Mouse (Mus musculus) ovary, adult 2 months (tissue): ENCODE measurements around the gene Tpm3-rs7. TPM values are rescaled to one million over a fixed set of nuclear protein-coding genes. Genes with fewer than 3 reads are reported as not detected.

ENCODE experiments used
- polyA plus RNA-seq: library from polyadenylated mRNA; depleted of rRNA; stranded (reverse); fragments of >200 nt; gene quantifications from 2 replicates; pipeline ENCODE4 v1.2.3, GENCODE M21; 2012; rRNA removed

The Tpm3-rs7 gene
- 0.09 and 0.46 TPM in 2 replicates for polyA plus RNA-seq

GRCm38 (mm10) chr14:113314499-113314898, at the start of gene Tpm3-rs7:
Gene Tpm3-rs7 (plus strand): TSS chr14:113314608.

